Mouse (Mus musculus) left cerebral cortex, adult 2 months (tissue): ENCODE results near the gene BC052040. TPM values are rescaled to one million over a fixed set of nuclear protein-coding genes. Genes with fewer than 3 reads are reported as not detected.

Source experiments
- DNase-seq, 2 experiments: peaks; one replicate each; pipeline ENCODE4 v3.0.0; 2021 to 2022; ENCODE audit warnings: low spot score in 2 of 2, mixed read lengths in 1 of 2; ENCODE audit errors: extremely low spot score in 1 of 2
- H3K27ac ChIP-seq: fragments of 200-600 bp; 2 replicates; pipeline ENCODE4 v1.8.1; 2022
- H3K4me3 ChIP-seq: fragments of 200-600 bp; 2 replicates; pipeline ENCODE4 v1.8.1; 2022
- CTCF ChIP-seq: fragments of 200-600 bp; IDR thresholded peaks from 2 replicates; pipeline ENCODE4 v1.8.1; 2022; ENCODE audit warnings: antibody characterized with exemption, mild to moderate bottlenecking, moderate library complexity
- intact Hi-C: fragments of 180-260 bp; cut with DNase I; formaldehyde crosslinking; loops from one replicate; pipeline ENCODE4 v1.15.1; 2025
- total RNA-seq, 2 experiments: library from RNA; stranded (reverse); gene quantifications; 2 replicates each; pipeline ENCODE4 v1.2.3; 2021

BC052040 gene
- total RNA-seq, 2 experiments from 2014 or later = 6.1 to 8.1 TPM

DNA sequence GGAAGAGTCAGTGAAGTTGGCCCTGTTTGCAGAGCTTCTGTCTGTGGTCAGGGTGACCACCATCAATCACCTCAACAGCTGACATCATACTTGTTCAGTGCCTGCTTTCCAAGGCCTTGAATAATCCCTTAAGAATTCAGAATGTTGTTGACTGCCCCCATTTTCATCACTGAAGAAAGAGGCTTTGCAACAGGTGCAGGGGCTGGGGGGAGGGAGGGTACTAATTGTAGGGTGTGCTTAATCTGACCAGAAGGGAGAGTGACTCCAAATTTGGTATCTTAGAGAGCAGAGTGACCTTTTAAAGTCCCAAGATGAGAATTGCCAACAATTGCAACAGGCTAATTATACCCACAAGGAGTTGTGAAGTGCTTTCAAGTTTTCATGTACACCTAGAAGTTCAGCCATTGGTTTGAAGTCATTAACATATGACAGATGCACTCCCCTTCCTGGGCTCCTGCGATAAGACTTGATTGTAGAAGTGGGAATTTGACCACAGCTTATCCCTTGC is 24.4 kb downstream of the BC052040 start:
- no peak for DNase-seq
- intact Hi-C loops = no loop called here
- no peak overlapping the region for H3K4me3 ChIP-seq
- H3K27ac ChIP-seq = no peak overlapping the region
- no peak for TF ChIP-seq CTCF

DNA sequence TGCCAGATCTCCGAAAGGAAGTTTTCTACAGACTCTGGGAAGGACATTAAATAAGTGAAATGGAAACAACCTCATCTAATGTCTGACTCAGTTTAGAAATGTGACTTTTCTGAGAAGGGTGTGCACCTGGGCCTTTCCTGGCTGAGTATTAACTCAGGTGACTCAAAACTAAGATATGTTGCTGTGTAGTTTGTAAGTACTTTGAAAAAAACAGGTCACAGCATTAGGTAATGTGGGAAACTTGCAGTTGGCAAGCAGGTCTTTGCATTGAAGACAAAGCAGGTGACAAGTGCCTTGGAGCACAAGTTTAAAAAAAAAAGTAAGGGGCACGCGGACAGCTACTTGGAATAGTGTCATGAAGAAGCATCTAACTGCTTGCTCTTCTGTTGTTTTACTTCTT is 27.5 kb downstream of the BC052040 start:
- intact Hi-C loops = no loop called here
- no peak for DNase-seq
- no peak for TF ChIP-seq CTCF
- Histone ChIP-seq H3K4me3 (no peak overlapping the region), H3K27ac (no peak overlapping the region)

DNA sequence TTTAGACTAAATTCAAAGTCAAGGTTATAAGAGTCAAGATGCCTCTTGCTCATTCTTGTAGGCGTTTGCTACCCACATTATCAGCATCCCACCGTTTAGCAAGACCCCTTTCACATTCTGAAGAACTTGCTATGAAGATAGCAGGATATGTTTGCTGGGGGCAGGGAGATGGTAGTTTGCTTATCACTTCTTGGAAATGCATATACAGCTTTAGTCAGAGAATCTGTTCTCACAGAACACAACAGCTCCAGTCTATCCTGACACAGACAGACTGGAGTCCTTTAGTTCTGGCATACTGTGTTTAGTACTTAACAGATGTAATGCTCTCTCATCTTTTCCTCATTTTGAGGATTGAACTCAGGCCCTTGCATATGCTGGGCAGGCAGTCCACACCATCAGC is 28.6 kb downstream of the BC052040 start:
- Histone ChIP-seq H3K4me3 (no peak overlapping the region), H3K27ac (no peak overlapping the region)
- no peak for DNase-seq
- TF ChIP-seq CTCF = no peak
- intact Hi-C loops = no loop called here

- DNase-seq = no peak
- intact Hi-C loops = no loop called here
- TF ChIP-seq CTCF = no peak
Observed at GRCm38 (mm10) chr2:115610503-115610902, 29.0 kb downstream of the BC052040 start.

DNA sequence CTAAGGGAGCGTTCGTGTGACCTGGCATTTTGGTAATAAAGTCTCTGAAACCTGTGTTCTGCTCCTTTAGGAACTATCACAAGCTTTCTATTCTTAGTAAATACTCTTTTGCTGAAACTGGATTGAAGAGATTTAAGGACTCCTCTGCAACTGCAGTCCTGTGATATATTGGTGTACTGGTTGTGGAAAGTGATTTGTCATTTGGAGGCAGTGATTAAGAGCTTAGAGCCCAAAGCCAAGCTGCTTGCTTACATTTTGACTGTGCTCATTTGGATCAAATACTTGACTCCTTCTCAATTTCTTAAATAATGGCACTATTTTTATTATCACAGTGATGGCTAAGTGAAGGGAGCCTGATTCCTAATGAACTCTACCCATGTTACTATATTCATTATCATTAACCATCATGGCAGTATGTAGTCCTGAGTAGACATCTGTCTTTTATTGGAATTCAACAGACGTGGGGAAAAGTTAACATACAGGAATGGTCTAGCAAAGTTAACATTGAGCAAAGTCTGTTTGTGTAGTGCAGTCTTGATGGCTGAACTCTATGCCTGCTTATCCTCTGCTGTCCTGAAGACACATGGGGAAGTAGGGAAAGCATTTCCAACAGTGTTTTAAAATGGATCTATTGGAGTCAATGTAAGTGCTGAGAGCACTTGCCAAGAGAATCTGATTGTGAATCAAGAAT is 32.5 kb downstream of the BC052040 start:
- TF ChIP-seq CTCF = no peak
- intact Hi-C loops = no loop called here
- DNase-seq = no peak
- Histone ChIP-seq H3K27ac (no peak overlapping the region), H3K4me3 (no peak overlapping the region)

More at GRCm38 (mm10) chr2:115610503-115610902, 29.0 kb downstream of the BC052040 start:
- Histone ChIP-seq H3K27ac (no peak overlapping the region), H3K4me3 (no peak overlapping the region)

GRCm38 (mm10) chr2:115628471-115628870 is 47.0 kb downstream of the BC052040 start:
- intact Hi-C loops = no loop called here
- no peak for TF ChIP-seq CTCF
- DNase-seq = no peak
- H3K4me3 ChIP-seq = no peak overlapping the region
- H3K27ac ChIP-seq = no peak overlapping the region

DNA sequence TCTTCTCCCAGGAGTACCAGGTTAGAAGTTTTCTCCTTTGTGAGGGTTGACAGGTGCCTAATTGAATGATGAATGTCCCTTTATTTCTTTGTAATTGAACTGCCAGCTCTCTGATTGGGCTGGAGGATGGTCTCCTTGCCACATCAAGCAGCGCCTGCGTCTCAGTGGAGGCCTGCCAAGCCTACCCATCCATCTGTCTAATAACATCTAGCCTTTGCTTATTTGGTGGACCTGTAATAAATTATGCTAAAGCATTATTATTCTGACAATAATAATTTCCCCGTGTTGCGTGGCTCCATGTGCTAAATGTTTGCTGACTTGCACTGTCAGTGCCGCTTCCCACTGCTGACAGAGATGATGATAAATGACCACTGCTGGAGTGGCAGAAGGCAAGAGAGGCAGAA is 49.5 kb downstream of the BC052040 start:
- intact Hi-C loops = no loop called here
- DNase-seq = no peak
- no peak overlapping the region for H3K4me3 ChIP-seq
- TF ChIP-seq CTCF = no peak
- no peak overlapping the region for H3K27ac ChIP-seq

GRCm38 (mm10) chr2:115631826-115632225 is 50.3 kb downstream of the BC052040 start:
- Histone ChIP-seq H3K27ac (no peak overlapping the region), H3K4me3 (no peak overlapping the region)
- DNase-seq = no peak
- TF ChIP-seq CTCF = no peak; the same call in none of the 2 replicates
- intact Hi-C loops = no loop called here

GRCm38 (mm10) chr2:115650203-115650602 is 68.7 kb downstream of the BC052040 start:
- Histone ChIP-seq H3K4me3 (no peak overlapping the region), H3K27ac (no peak overlapping the region)
- no peak for DNase-seq
- intact Hi-C loops = no loop called here
- no peak for TF ChIP-seq CTCF

DNA sequence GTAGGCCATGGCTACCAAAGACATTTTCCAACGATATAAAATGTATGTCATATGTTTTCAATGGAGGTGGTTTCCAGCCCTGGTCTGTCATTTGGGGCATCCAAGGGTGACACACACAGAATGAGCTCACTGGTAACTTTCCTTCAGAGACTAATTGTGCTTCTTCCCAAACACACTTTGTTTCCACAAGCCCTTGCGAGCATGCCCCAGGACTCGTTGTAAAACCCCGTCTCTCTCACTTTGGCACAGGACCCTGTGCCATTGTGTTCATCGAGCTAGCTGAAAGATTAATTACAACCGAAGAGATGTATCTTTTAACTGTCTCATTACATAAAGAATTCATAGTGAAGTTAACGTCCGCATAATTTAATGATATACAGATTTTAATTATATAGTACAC is 78.2 kb downstream of the BC052040 start:
- DNase-seq = no peak
- intact Hi-C loops = no loop called here
- no peak overlapping the region for H3K4me3 ChIP-seq
- no peak for TF ChIP-seq CTCF
- H3K27ac ChIP-seq = no peak overlapping the region

DNA sequence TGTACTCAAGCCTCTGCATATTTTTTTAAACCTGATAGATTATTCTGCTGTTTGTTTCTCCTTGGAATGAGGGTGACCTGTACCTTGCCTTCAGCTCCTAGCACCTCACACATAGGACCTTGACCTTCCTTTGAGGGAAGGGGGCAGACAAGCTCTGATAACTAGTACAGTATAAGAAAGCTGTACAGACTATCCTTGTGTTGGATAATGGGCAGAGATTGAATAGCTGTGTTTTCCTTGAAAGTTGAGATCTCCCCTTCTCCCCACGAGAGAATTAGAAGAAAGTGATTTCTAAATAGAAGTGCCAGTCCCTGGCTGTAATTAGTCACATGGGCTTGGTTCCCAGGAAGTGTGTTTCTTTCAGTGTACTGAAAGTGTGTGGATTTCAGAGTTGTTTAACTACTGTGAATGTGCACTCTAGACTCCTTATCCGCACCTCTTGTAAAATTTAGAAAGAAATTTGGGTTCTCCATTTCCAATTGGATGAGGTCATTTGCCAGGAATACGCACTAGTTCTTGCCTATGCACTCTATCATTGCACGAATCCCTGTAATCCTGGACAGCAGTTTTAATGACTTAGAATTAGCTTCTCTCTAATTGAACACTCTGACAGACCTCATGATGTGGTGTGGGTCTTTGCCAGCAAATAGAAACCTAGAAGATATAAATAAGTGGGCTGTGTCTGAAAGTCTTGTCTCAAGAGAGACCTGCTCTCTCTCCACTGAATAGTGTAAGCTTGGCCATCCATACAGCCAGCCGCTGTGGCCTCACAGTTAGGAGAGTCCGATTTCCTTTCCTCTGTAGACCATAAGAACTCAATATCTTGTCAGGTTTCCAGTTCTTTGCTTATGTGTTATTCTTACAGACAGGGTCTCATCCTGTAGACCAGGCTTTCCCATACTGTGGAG is 79.0 kb downstream of the BC052040 start:
- intact Hi-C loops = no loop called here
- no peak for TF ChIP-seq CTCF
- DNase-seq = no peak
- H3K4me3 ChIP-seq = no peak overlapping the region
- H3K27ac ChIP-seq = no peak overlapping the region

DNA sequence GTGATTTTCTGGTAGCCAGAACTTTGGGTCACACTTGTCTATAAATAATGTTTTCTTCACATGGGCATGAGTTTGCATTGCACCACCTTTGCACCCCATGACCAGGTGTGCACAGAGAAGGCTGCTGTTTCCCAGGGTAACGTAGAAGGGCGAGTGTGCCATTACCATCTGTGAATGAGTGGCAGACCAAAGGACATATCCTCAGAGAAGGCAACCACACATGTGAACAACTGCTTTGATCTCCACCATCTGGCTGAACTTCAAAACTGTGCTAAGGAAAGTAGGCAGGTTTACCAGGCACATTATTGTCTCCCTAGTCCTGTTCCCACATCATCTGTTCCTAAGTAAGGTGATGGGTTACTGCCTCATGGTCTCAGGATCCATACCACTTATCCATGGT is 86.0 kb downstream of the BC052040 start:
- no peak overlapping the region for H3K27ac ChIP-seq
- H3K4me3 ChIP-seq = no peak overlapping the region
- intact Hi-C loops = no loop called here
- no peak for TF ChIP-seq CTCF
- DNase-seq = no peak
